Mouse (Mus musculus): ENCODE results near the gene Colgalt2. TPM values are rescaled to one million over a fixed set of nuclear protein-coding genes. Genes with fewer than 3 reads are reported as not detected.

Gene Colgalt2
- polyA plus RNA-seq, 1 experiment from 2014 or later: 2.1 TPM

DNA sequence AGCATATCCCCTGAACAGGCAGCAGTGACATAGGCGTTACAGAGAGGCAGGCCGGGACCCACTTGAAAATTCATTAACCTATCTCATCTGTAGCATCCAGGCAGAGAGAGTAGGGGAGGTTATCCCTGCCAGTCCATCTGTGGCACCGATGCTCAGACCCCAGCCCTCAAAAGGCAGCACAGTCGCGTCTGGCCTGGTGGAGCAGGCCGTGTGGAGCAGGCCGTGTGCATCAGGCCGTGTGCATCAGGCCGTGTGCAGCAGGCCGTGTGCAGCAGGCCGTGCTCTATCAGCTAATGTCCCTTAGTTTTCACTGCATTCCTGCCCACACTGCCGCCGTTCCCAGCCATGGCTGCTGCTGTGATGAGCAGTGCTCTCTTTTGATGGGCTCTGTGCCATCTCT, 137.6 kb downstream of the Colgalt2 start:
- Histone ChIP-seq H3K4me2 (replicated peaks; ENCODE audit: low read depth, low read length) (no peak overlapping the region), H3K36me3 (ENCODE audit: control insufficient read depth, insufficient read depth, low read length) (peaks cover 25% of the 10 kb centered on the region), H3K27ac (ENCODE audit: low read length) (no peak overlapping the region), H3K27me3 (ENCODE audit: control insufficient read depth, insufficient read depth, low read length) (no peaks in the 10 kb centered on the region), H3K9me3 (ENCODE audit: control insufficient read depth, low read depth, low read length) (no peaks in the 10 kb centered on the region), H3K4me1 (ENCODE audit: control insufficient read depth, insufficient read depth, low read length) (0 out of 2 replicates have a peak, but pooled peaks cover 3% of the 10 kb centered on the region), H3K9ac (replicated peaks; ENCODE audit: low read depth, low read length) (no peak overlapping the region), H3K4me3 (ENCODE audit: low read depth, low read length) (no peak overlapping the region)
- 89% methylated on average over 13 of the region's 13 CpGs for WGBS
- ATAC-seq (ENCODE audit: insufficient number of reproducible peaks, insufficient read depth, low FRiP score, low read depth): no peak

DNA sequence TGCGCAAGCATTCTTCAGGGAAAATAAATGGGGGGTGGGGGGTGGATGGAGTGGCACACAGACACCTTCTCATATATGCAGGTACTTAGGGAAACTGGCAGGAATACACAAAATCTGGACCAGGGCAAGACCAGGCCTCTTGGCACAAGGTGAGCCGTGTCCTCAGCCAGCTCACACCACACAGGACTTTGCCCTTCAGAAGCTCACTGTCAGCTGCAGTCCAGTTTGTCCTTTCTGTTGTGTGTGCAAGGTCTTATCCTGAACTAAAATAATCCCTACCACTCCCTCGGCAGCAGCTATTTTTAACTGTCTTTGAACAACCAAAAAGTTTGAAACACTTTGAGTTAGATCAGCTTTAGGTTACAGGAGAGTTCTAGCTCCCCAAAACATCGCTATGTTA, 139.2 kb downstream of the Colgalt2 start:
- ATAC-seq (ENCODE audit: insufficient number of reproducible peaks, insufficient read depth, low FRiP score, low read depth): no peak
- Histone ChIP-seq H3K9ac (replicated peaks; ENCODE audit: low read depth, low read length) (no peak overlapping the region), H3K9me3 (ENCODE audit: control insufficient read depth, low read depth, low read length) (no peaks in the 10 kb centered on the region), H3K4me2 (replicated peaks; ENCODE audit: low read depth, low read length) (no peak overlapping the region), H3K27me3 (ENCODE audit: control insufficient read depth, insufficient read depth, low read length) (no peaks in the 10 kb centered on the region), H3K4me3 (ENCODE audit: low read depth, low read length) (no peak overlapping the region), H3K36me3 (ENCODE audit: control insufficient read depth, insufficient read depth, low read length) (peaks cover 27% of the 10 kb centered on the region), H3K27ac (ENCODE audit: low read length) (no peak overlapping the region), H3K4me1 (ENCODE audit: control insufficient read depth, insufficient read depth, low read length) (0 out of 2 replicates have a peak, but pooled peaks cover 5% of the 10 kb centered on the region)
- WGBS: 81% methylated on average over 4 of the region's 4 CpGs

DNA sequence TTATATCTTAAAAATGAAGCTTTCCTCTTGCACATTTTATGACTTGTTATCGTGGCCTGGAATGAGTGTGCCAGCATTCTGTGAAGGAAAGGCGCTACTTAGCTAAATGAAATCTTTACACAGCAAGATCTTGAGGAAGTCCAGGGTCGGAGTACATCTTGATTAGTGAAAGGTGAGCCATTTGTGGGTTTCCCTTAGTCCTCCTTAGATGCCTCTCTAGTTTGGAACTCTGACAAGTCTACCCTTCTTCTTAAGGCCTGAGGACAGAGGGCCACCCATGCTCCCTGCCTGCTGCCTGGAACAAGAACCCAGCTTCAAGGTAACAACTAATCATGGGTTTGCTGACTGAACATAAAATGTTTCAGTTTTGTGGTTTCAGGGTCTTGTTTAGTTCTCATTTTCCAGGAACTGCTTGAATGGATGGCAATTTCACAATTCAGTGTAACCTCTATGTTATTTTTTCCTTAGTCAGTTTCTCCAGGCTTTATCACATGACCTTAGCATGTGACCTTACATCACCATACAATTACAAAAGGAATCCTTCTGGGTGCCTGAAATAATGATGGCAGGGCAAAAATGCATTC, 140.8 kb downstream of the Colgalt2 start:
- H3K9ac ChIP-seq (replicated peaks; ENCODE audit: low read depth, low read length): no peak overlapping the region
- ATAC-seq (ENCODE audit: insufficient number of reproducible peaks, insufficient read depth, low FRiP score, low read depth): no peak
- H3K27me3 ChIP-seq (ENCODE audit: control insufficient read depth, insufficient read depth, low read length): no peaks in the 10 kb centered on the region
- H3K4me1 ChIP-seq (ENCODE audit: control insufficient read depth, insufficient read depth, low read length): 0 out of 2 replicates have a peak, but pooled peaks cover 2% of the 10 kb centered on the region
- H3K4me3 ChIP-seq (ENCODE audit: low read depth, low read length): no peak overlapping the region
- H3K27ac ChIP-seq (ENCODE audit: low read length): no peak overlapping the region
- H3K9me3 ChIP-seq (ENCODE audit: control insufficient read depth, low read depth, low read length): no peaks in the 10 kb centered on the region
- WGBS: 77% methylated on average over 3 of the region's 3 CpGs
- no peak overlapping the region for H3K4me2 ChIP-seq (replicated peaks; ENCODE audit: low read depth, low read length)
- peaks cover 29% of the 10 kb centered on the region for H3K36me3 ChIP-seq (ENCODE audit: control insufficient read depth, insufficient read depth, low read length)

DNA sequence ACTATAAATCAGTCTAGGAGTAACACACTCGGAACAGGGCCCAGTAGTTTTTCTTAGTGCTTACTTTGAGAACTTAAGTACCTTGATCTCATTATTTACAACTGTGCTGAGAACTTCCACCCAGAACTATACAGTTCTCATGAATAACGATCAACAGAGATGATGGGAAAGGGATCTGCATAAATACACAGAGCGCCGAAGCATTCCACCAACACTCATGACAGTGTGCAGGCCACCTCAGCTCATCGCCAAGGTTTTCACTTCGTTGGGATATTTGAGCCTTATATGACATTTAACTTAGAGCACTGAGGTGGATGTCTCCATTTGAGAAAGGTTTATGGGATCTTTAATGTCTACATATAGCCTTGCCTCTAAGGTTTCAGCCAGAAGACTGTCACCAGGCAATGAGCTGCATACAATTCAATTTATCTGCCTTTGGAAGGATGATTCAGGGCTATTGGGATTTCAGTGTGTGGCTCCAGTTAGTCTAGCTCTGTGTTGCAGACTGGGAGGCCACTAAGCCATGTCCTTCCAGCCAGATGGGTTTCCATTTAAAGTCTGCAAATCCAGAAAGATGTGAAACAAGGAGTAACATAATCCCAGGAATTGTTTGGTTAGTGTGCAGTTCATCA, 143.2 kb downstream of the Colgalt2 start:
- Histone ChIP-seq H3K4me1 (ENCODE audit: control insufficient read depth, insufficient read depth, low read length) (0 out of 2 replicates have a peak, but pooled peaks cover 2% of the 10 kb centered on the region), H3K36me3 (ENCODE audit: control insufficient read depth, insufficient read depth, low read length) (peaks cover 29% of the 10 kb centered on the region; the same call in 1 of the 2 replicates), H3K27ac (ENCODE audit: low read length) (peak overlapping the region; percentile 66; the same call in 1 of the 2 replicates), H3K9ac (replicated peaks; ENCODE audit: low read depth, low read length) (no peak overlapping the region), H3K4me3 (ENCODE audit: low read depth, low read length) (no peak overlapping the region), H3K4me2 (replicated peaks; ENCODE audit: low read depth, low read length) (no peak overlapping the region), H3K27me3 (ENCODE audit: control insufficient read depth, insufficient read depth, low read length) (no peaks in the 10 kb centered on the region), H3K9me3 (ENCODE audit: control insufficient read depth, low read depth, low read length) (no peaks in the 10 kb centered on the region)
- peak; percentile 78; the same call in 1 of the 2 replicates for ATAC-seq (ENCODE audit: insufficient number of reproducible peaks, insufficient read depth, low FRiP score, low read depth)
- WGBS: 48% methylated on average over 6 of the region's 6 CpGs

DNA sequence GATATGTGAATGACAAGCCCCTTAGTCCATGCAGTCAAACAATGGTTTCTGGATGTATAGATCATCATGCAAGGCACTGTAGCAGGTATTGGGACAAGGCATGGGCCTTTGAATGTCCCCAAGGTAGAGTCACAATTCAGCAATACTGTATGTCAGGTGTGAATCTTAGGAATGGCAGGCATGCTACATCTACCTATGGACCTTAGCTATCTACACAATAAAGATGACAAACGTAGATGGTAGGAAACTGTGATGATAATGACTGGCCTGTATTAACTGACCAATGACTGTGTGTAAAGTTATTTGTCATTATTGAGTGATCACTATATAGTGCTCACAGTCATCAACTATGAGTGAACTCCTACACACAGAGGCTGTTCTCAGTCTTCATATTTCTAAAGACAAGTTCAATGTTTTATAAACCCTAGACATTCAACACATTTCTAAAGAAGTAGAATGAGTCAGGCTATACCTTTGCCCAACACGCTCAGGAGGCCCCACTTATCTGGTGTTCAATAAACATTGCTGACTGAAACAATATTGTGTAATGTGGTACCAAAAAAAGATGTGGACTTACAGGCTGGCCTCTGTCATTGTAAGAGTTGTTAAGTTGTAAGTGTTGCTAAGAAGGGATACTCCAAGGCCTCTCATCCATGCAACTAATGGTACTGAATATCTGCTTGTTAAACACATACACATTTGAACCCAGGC, 144.0 kb downstream of the Colgalt2 start:
- 78% methylated on average over 2 of the region's 2 CpGs for WGBS
- no peak overlapping the region for H3K4me2 ChIP-seq (replicated peaks; ENCODE audit: low read depth, low read length)
- H3K9ac ChIP-seq (replicated peaks; ENCODE audit: low read depth, low read length): no peak overlapping the region
- 0 out of 2 replicates have a peak, but pooled peaks cover 2% of the 10 kb centered on the region for H3K4me1 ChIP-seq (ENCODE audit: control insufficient read depth, insufficient read depth, low read length)
- no peaks in the 10 kb centered on the region for H3K27me3 ChIP-seq (ENCODE audit: control insufficient read depth, insufficient read depth, low read length)
- no peak overlapping the region for H3K4me3 ChIP-seq (ENCODE audit: low read depth, low read length)
- peaks cover 26% of the 10 kb centered on the region; the same call in 1 of the 2 replicates for H3K36me3 ChIP-seq (ENCODE audit: control insufficient read depth, insufficient read depth, low read length)
- H3K9me3 ChIP-seq (ENCODE audit: control insufficient read depth, low read depth, low read length): no peaks in the 10 kb centered on the region
- ATAC-seq (ENCODE audit: insufficient number of reproducible peaks, insufficient read depth, low FRiP score, low read depth): no peak
- peak overlapping the region; percentile 66; the same call in 1 of the 2 replicates for H3K27ac ChIP-seq (ENCODE audit: low read length)

DNA sequence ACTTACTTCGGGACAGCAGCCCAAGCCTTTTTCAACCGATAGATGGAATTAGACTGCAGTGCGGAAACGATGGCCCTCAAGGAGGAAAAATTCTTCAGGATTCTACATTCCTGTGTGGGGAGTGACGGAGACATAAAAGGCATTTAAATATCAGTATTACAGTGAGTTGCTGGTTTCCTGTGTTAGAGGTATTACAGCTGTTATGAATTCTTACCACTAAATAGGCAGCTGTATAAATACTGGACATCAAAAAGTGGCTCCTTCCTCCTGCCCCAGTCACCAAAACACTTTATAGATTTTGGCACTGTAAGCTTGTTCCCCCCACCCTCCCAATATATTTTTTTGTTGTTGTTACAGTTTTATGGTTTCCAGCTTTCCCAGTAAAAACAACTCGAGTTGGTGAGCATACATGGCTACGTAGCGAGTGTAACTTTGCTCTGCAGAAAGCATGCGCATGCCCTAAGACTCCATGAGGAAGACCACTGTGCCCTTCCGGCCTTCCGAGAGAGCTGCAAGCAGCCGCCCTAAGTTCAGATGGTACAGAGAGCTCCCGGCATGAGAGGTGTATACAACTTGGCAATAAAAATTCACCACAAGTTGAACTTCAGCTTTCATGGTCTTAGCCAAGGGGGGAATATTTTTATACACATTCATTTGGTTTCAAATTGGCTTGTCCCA, 149.6 kb downstream of the Colgalt2 start:
- no peak overlapping the region for H3K9ac ChIP-seq (replicated peaks; ENCODE audit: low read depth, low read length)
- peaks cover 24% of the 10 kb centered on the region; the same call in 1 of the 2 replicates for H3K4me1 ChIP-seq (ENCODE audit: control insufficient read depth, insufficient read depth, low read length)
- H3K9me3 ChIP-seq (ENCODE audit: control insufficient read depth, low read depth, low read length): no peaks in the 10 kb centered on the region
- peaks cover 10% of the 10 kb centered on the region; the same call in 1 of the 2 replicates for H3K36me3 ChIP-seq (ENCODE audit: control insufficient read depth, insufficient read depth, low read length)
- ATAC-seq (ENCODE audit: insufficient number of reproducible peaks, insufficient read depth, low FRiP score, low read depth): no peak
- H3K27ac ChIP-seq (ENCODE audit: low read length): peak overlapping the region; percentile 72; the same call in 1 of the 2 replicates
- H3K27me3 ChIP-seq (ENCODE audit: control insufficient read depth, insufficient read depth, low read length): no peaks in the 10 kb centered on the region
- 54% methylated on average over 13 of the region's 13 CpGs for WGBS
- no peak overlapping the region for H3K4me2 ChIP-seq (replicated peaks; ENCODE audit: low read depth, low read length)
- H3K4me3 ChIP-seq (ENCODE audit: low read depth, low read length): no peak overlapping the region

DNA sequence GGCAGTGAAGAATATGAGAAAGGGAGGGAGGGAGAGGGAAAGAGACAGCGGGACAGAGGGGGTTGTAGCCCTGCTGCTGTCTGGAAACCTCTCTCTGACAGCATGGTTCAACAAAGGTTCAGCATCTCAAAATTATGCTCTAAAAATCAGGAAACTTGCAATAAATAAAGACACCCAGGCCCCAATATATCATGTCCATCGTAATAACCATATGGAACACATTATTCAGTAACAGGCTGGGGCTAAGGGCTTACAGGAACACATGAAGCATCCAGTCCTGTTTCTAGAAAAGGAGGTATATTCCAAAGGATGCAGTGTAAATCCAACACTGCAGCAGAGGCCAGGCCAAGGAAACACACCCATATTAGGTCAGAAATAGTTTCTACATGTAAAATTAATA, 150.9 kb downstream of the Colgalt2 start:
- no peak overlapping the region for H3K4me3 ChIP-seq (ENCODE audit: low read depth, low read length)
- H3K27ac ChIP-seq (ENCODE audit: low read length): peak overlapping the region; percentile 92; the same call in 1 of the 2 replicates
- no peaks in the 10 kb centered on the region for H3K9me3 ChIP-seq (ENCODE audit: control insufficient read depth, low read depth, low read length)
- peaks cover 27% of the 10 kb centered on the region for H3K4me1 ChIP-seq (ENCODE audit: control insufficient read depth, insufficient read depth, low read length)
- ATAC-seq (ENCODE audit: insufficient number of reproducible peaks, insufficient read depth, low FRiP score, low read depth): peak; percentile 74; the same call in 1 of the 2 replicates
- H3K27me3 ChIP-seq (ENCODE audit: control insufficient read depth, insufficient read depth, low read length): no peaks in the 10 kb centered on the region
- no peak overlapping the region for H3K9ac ChIP-seq (replicated peaks; ENCODE audit: low read depth, low read length)
- no peak overlapping the region for H3K4me2 ChIP-seq (replicated peaks; ENCODE audit: low read depth, low read length)
- WGBS: 37% methylated on average over 2 of the region's 2 CpGs
- peaks cover 10% of the 10 kb centered on the region; the same call in 1 of the 2 replicates for H3K36me3 ChIP-seq (ENCODE audit: control insufficient read depth, insufficient read depth, low read length)

DNA sequence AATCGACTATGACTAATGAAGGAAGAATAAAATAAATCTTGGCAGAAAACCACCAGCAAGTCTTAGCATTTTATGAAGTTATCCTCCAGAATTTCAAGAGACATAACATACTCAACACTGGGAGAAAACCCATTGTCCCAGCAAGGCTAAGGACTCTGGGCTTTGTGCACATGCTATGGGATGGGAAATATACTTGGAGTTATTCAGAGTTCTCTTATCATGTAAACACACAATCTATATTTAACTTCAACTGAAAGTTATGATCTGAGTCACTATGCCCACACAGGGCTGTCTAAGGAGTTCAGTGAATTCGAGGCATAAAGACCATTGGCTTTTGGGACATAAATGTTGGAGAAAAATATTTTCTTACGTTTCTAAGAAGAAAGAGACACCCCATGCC, 151.3 kb downstream of the Colgalt2 start:
- no peak overlapping the region for H3K4me2 ChIP-seq (replicated peaks; ENCODE audit: low read depth, low read length)
- peak; percentile 35; the same call in 1 of the 2 replicates for ATAC-seq (ENCODE audit: insufficient number of reproducible peaks, insufficient read depth, low FRiP score, low read depth)
- H3K36me3 ChIP-seq (ENCODE audit: control insufficient read depth, insufficient read depth, low read length): peaks cover 10% of the 10 kb centered on the region; the same call in 1 of the 2 replicates
- WGBS: 52% methylated on average over 3 of the region's 3 CpGs
- H3K27me3 ChIP-seq (ENCODE audit: control insufficient read depth, insufficient read depth, low read length): no peaks in the 10 kb centered on the region
- no peaks in the 10 kb centered on the region for H3K9me3 ChIP-seq (ENCODE audit: control insufficient read depth, low read depth, low read length)
- peak overlapping the region; percentile 92 for H3K27ac ChIP-seq (ENCODE audit: low read length)
- H3K4me3 ChIP-seq (ENCODE audit: low read depth, low read length): no peak overlapping the region
- peaks cover 31% of the 10 kb centered on the region for H3K4me1 ChIP-seq (ENCODE audit: control insufficient read depth, insufficient read depth, low read length)
- no peak overlapping the region for H3K9ac ChIP-seq (replicated peaks; ENCODE audit: low read depth, low read length)

All from stomach, embryonic 14.5 days (tissue).